Mouse (Mus musculus) embryonic facial prominence, embryonic 13.5 days (tissue): ENCODE results near the gene Rgsl1. TPM values are rescaled to one million over a fixed set of nuclear protein-coding genes. Genes with fewer than 3 reads are reported as not detected.

ENCODE experiments used
- ATAC-seq: fragments of 200-750 bp; cut with Nextera tagmentation; 2 replicates; pipeline ENCODE4 v1.8.0; 2017; ENCODE audit warnings: low read depth; ENCODE audit not compliant: insufficient number of reproducible peaks, insufficient read depth, low FRiP score, low TSS enrichment
- H3K27ac ChIP-seq: fragments of 300-500 bp; sonication (generic); 2 replicates; pipeline ENCODE4 v1.5.1; 2015; ENCODE audit warnings: moderate library complexity, mild to moderate bottlenecking, inconsistent platforms
- H3K27me3 ChIP-seq: fragments of 300-500 bp; sonication (generic); 2 replicates; pipeline ENCODE4 v1.6.1; 2015; ENCODE audit warnings: mild to moderate bottlenecking, inconsistent platforms
- H3K36me3 ChIP-seq: fragments of 300-500 bp; sonication (generic); 2 replicates; pipeline ENCODE4 v1.6.1; 2015; ENCODE audit warnings: mild to moderate bottlenecking, inconsistent platforms
- H3K4me1 ChIP-seq: fragments of 300-500 bp; sonication (generic); 2 replicates; pipeline ENCODE4 v1.6.1; 2015; ENCODE audit warnings: inconsistent platforms
- H3K4me2 ChIP-seq: fragments of 300-500 bp; sonication (generic); 2 replicates; pipeline ENCODE4 v1.6.1; 2015; ENCODE audit warnings: moderate library complexity, mild to moderate bottlenecking, inconsistent platforms
- H3K4me3 ChIP-seq: fragments of 300-500 bp; sonication (generic); 2 replicates; pipeline ENCODE4 v1.5.1; 2015; ENCODE audit warnings: mild to moderate bottlenecking, inconsistent platforms
- H3K9ac ChIP-seq: fragments of 300-500 bp; sonication (generic); 2 replicates; pipeline ENCODE4 v1.6.1; 2015; ENCODE audit warnings: mild to moderate bottlenecking, inconsistent platforms
- H3K9me3 ChIP-seq: fragments of 300-500 bp; sonication (generic); 2 replicates; pipeline ENCODE4 v1.6.1; 2016; ENCODE audit warnings: inconsistent platforms
- WGBS: fragments of 180-500 bp; shearing (Covaris S2); methylation state at CpG from one replicate; pipeline ENCODE4 v1.1.7; 2015; ENCODE audit warnings: mixed read lengths; 5-methylcytosine and 5-hydroxymethylcytosine counted together
- polyA plus RNA-seq: library from polyadenylated mRNA; unstranded; fragments of >200 nt; fragmentation: Nextera tagmentation; extraction: Ambion mirVana; gene quantifications from 2 replicates; pipeline ENCODE4 v1.2.1, GENCODE M21; 2015

Gene Rgsl1
- polyA plus RNA-seq, 1 experiment from 2014 or later, result 0.08 TPM

GRCm38 (mm10) chr1:153739437-153740015 is 104.4 kb downstream of the Rgsl1 start:
- no peaks in the 10 kb centered on the region for H3K36me3 ChIP-seq
- H3K4me3 ChIP-seq, result peak overlapping the region; percentile 42
- no peaks in the 10 kb centered on the region for H3K9me3 ChIP-seq
- peak overlapping the region; percentile 49 for H3K9ac ChIP-seq
- H3K4me2 ChIP-seq, result peak overlapping the region; percentile 77
- H3K27me3 ChIP-seq, result peaks cover 48% of the 10 kb centered on the region
- ATAC-seq, result no peak
- H3K4me1 ChIP-seq, result peaks cover 31% of the 10 kb centered on the region
- 8% methylated on average over 13 of the region's 13 CpGs for WGBS
- H3K27ac ChIP-seq, result no peak overlapping the region

DNA sequence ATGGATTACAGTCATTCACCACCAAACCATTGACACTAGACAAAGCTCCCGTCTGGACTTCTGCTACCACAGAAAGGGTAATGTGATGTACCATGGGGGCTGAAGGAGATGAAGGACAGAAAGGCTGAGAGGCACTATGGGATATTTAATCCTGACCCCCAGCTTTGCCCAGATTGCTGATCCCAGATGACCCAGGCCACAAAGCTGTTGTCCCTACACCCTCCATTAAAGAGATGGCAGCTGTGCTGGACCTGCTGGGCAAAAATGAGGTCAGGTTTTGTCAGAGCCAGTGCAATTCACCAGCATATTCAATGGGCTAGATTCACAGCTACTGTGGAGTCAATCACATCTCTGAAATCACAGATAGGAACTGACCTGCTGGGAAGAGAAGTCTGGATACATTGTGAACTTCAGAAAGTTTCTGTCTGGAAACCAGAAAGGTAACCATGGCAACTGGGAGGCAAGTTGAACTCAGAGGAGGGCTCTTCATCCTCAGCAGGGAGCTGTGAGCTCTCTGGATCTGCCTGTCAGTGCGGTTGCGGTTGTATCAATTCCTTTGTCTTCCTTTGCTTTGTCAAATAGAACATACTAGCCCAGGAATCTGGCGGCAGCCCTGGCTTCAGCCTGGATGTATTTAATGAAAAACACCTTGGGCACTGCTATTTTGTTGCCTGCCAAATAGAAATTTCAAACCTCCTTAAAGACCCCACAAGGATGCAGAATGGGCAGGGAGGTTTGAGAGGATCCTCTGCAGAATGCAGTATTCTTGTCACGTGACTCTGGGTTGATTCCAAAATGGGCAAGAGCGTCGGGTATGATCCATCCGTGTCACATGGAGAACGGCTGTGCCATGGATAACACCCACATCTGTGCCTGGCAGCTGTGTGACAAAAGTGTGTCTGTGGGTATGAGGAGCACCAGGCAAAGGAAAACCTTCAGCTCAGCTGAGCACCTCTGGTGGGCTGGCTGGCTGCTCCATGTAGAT is 106.5 kb downstream of the Rgsl1 start:
- 32% methylated on average over 9 of the region's 9 CpGs for WGBS
- Histone ChIP-seq H3K27ac (no peak overlapping the region; the same call in 1 of the 2 replicates), H3K9ac (no peak overlapping the region), H3K4me2 (no peak overlapping the region), H3K36me3 (no peaks in the 10 kb centered on the region), H3K4me1 (peaks cover 41% of the 10 kb centered on the region), H3K27me3 (peaks cover 48% of the 10 kb centered on the region), H3K4me3 (no peak overlapping the region), H3K9me3 (no peaks in the 10 kb centered on the region)
- ATAC-seq, result no peak

GRCm38 (mm10) chr1:153736096-153736495 is 107.8 kb downstream of the Rgsl1 start:
- Histone ChIP-seq H3K27ac (no peak overlapping the region), H3K4me1 (peaks cover 38% of the 10 kb centered on the region), H3K27me3 (peaks cover 38% of the 10 kb centered on the region), H3K4me3 (no peak overlapping the region), H3K9me3 (no peaks in the 10 kb centered on the region), H3K9ac (no peak overlapping the region), H3K4me2 (no peak overlapping the region), H3K36me3 (no peaks in the 10 kb centered on the region)
- WGBS, result 63% methylated on average over 6 of the region's 6 CpGs
- ATAC-seq, result no peak

DNA sequence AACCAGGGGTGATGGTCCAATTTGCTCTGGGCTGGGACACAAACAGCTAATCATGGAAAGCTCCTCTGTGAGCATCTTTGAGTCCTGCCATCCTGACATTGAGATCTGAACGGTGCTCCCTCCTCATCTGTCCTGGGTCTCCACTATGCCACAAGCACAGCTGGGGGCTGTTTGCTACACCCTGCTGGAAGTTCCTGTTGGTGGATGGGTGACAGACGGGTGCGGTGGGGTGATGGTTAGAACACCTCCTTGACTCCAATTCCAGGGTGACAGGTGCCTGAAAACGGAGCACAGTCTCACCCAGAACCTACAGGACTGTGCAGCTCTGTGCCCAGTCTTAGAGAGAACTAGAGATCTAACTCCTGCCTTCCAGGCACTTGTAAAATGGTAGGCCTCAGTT is 109.1 kb downstream of the Rgsl1 start:
- Histone ChIP-seq H3K4me3 (no peak overlapping the region), H3K36me3 (no peaks in the 10 kb centered on the region), H3K9me3 (no peaks in the 10 kb centered on the region), H3K27me3 (peaks cover 26% of the 10 kb centered on the region), H3K4me2 (no peak overlapping the region), H3K27ac (no peak overlapping the region), H3K4me1 (peaks cover 41% of the 10 kb centered on the region), H3K9ac (no peak overlapping the region)
- ATAC-seq, result no peak
- 81% methylated on average over 4 of the region's 4 CpGs for WGBS

DNA sequence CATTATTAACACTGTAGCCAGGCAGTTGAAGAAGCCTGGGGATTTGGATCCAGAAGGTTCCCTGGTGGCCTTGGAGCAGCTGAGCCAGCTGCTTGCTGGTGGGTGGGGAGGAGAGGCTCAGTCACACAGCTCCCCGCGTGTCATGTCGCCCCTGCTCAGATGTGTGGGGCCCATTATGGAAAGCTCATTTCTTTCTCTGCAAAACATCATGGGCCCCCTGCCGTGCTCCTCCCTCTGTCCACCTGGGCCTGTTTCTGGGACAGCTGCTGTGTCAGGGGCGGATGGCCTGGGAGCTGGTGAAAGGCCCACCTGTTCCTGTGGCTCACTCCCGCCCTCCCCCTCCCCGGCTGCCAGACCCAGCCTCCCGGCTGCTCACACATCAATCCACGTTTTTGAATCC is 110.8 kb downstream of the Rgsl1 start:
- no peaks in the 10 kb centered on the region for H3K36me3 ChIP-seq
- 45% methylated on average over 9 of the region's 9 CpGs for WGBS
- peaks cover 32% of the 10 kb centered on the region for H3K4me1 ChIP-seq
- H3K4me3 ChIP-seq, result no peak overlapping the region
- H3K4me2 ChIP-seq, result no peak overlapping the region
- no peaks in the 10 kb centered on the region for H3K9me3 ChIP-seq
- no peak overlapping the region for H3K27ac ChIP-seq
- H3K9ac ChIP-seq, result no peak overlapping the region
- H3K27me3 ChIP-seq, result peaks cover 9% of the 10 kb centered on the region
- no peak for ATAC-seq

DNA sequence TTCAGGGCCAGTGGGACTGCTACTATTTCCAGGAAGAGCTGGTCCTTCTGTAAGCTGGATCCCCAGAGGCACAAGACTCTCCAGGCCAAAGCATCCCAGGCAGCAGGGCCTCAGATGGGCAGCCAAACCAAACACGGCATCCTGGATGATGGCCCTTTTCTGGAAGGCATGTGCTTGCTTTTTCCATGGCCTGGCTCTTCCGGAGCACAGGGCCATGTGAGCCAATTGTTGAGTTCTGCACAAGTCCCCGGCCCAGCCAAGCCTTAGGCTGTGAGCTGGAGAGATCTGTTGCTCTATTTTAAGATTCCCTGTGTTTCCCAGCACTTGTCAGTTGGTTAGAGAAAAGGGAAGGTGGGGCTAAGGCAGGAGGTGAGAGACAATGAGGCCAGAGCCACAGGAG is 113.3 kb downstream of the Rgsl1 start:
- WGBS, result 62% methylated on average over 3 of the region's 3 CpGs
- Histone ChIP-seq H3K27ac (no peak overlapping the region), H3K4me2 (no peak overlapping the region), H3K4me3 (no peak overlapping the region), H3K4me1 (peaks cover 13% of the 10 kb centered on the region), H3K36me3 (no peaks in the 10 kb centered on the region), H3K9ac (no peak overlapping the region), H3K27me3 (peaks cover 4% of the 10 kb centered on the region; the same call in 1 of the 2 replicates), H3K9me3 (no peaks in the 10 kb centered on the region)
- ATAC-seq, result no peak

DNA sequence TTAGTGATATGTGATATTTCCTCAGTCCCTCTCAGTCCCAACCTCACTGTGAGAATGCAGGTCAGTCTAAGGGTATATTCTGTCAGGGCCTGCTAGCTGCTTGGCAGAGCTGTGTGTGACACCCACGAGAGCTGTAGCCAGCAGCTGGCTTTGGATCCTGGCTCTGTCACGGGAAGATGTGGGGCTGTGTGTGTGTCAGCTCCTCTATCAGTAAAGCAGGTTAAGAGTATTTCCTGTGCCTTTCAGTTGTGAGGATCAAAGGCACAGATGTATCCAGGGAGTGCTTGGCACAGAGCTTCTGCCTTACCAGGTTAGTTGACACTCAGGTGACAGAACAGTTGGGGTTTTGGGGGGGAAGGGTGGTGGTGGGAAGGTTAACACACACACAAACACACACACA is 114.1 kb downstream of the Rgsl1 start:
- Histone ChIP-seq H3K27me3 (no peaks in the 10 kb centered on the region; the same call in 1 of the 2 replicates), H3K4me2 (no peak overlapping the region), H3K9ac (no peak overlapping the region), H3K36me3 (no peaks in the 10 kb centered on the region), H3K9me3 (no peaks in the 10 kb centered on the region), H3K4me1 (peaks cover 13% of the 10 kb centered on the region), H3K27ac (no peak overlapping the region), H3K4me3 (no peak overlapping the region)
- 48% methylated on average over 2 of the region's 2 CpGs for WGBS
- ATAC-seq, result no peak

Other genes starting within 250 kb of the Rgsl1 start
- 0.63 and 0.65 TPM in 2 replicates for gene Rgs8, start 191.1 kb downstream of the Rgsl1 start, polyA plus RNA-seq
- 9.2 and 9.6 TPM in 2 replicates for gene Rgs16, start 103.8 kb downstream of the Rgsl1 start, polyA plus RNA-seq
- gene Rnasel, start 94.7 kb downstream of the Rgsl1 start, polyA plus RNA-seq, result 16.2 and 16.7 TPM in 2 replicates
- 0.30 and 0.54 TPM in 2 replicates for gene Teddm1b, start 30.2 kb upstream of the Rgsl1 start, polyA plus RNA-seq
- gene Teddm1a, start 47.6 kb upstream of the Rgsl1 start, polyA plus RNA-seq, result not detected in 2 replicates
- gene Glul, start 55.8 kb upstream of the Rgsl1 start, polyA plus RNA-seq, result 103 and 114 TPM in 2 replicates
- gene Teddm2, start 56.1 kb upstream of the Rgsl1 start, polyA plus RNA-seq, result 1.2 and 1.3 TPM in 2 replicates